Mouse (Mus musculus): ENCODE measurements around the gene Srsf1.
A peak's percentile ranks its signal among the peaks of the same experiment; 100 is the strongest.

Gene Srsf1

GRCm38 (mm10) chr11:88046944-88047794 is at the start of gene Srsf1:
Srsf1 (plus strand) TSS chr11:88047373.
- DNase-seq (ENCODE audit: low read depth, low spot score) = peak; percentile 97

GRCm38 (mm10) chr11:87999751-88000150 is 47.4 kb upstream of the Srsf1 start:
- no peak for DNase-seq (ENCODE audit: low read depth, low spot score)

- DNase-seq (ENCODE audit: low read depth, low spot score) = no peak
Observed at GRCm38 (mm10) chr11:88002738-88003137, 44.4 kb upstream of the Srsf1 start.

- DNase-seq (ENCODE audit: low read depth, low spot score) = no peak
Observed at GRCm38 (mm10) chr11:88004123-88004522, 43.0 kb upstream of the Srsf1 start.

- no peak for DNase-seq (ENCODE audit: low read depth, low spot score)
Observed at GRCm38 (mm10) chr11:88008641-88009040, 38.5 kb upstream of the Srsf1 start.

GRCm38 (mm10) chr11:88009542-88010190 is 37.5 kb upstream of the Srsf1 start:
- DNase-seq (ENCODE audit: low read depth, low spot score) = no peak

- DNase-seq (ENCODE audit: low read depth, low spot score) = no peak
Observed at GRCm38 (mm10) chr11:88011208-88011913, 35.8 kb upstream of the Srsf1 start.

- no peak for DNase-seq (ENCODE audit: low read depth, low spot score)
Observed at GRCm38 (mm10) chr11:88011914-88012419, 35.2 kb upstream of the Srsf1 start.

GRCm38 (mm10) chr11:88012621-88013244 is 34.4 kb upstream of the Srsf1 start:
- no peak for DNase-seq (ENCODE audit: low read depth, low spot score)

- DNase-seq (ENCODE audit: low read depth, low spot score) = no peak
Observed at GRCm38 (mm10) chr11:88013632-88014031, 33.5 kb upstream of the Srsf1 start.

GRCm38 (mm10) chr11:88015161-88015560 is 32.0 kb upstream of the Srsf1 start:
- DNase-seq (ENCODE audit: low read depth, low spot score) = no peak

- no peak for DNase-seq (ENCODE audit: low read depth, low spot score)
Observed at GRCm38 (mm10) chr11:88015795-88016194, 31.4 kb upstream of the Srsf1 start.

- DNase-seq (ENCODE audit: low read depth, low spot score) = no peak
Observed at GRCm38 (mm10) chr11:88023933-88024332, 23.2 kb upstream of the Srsf1 start.

GRCm38 (mm10) chr11:88027391-88028035 is 19.7 kb upstream of the Srsf1 start:
- no peak for DNase-seq (ENCODE audit: low read depth, low spot score)

- peak; percentile 47 for DNase-seq (ENCODE audit: low read depth, low spot score)
Observed at GRCm38 (mm10) chr11:88028193-88028684, 18.9 kb upstream of the Srsf1 start.

GRCm38 (mm10) chr11:88030219-88030618 is 17.0 kb upstream of the Srsf1 start:
- no peak for DNase-seq (ENCODE audit: low read depth, low spot score)

- DNase-seq (ENCODE audit: low read depth, low spot score) = no peak
Observed at GRCm38 (mm10) chr11:88030836-88031235, 16.3 kb upstream of the Srsf1 start.

- no peak for DNase-seq (ENCODE audit: low read depth, low spot score)
Observed at GRCm38 (mm10) chr11:88031753-88032152, 15.4 kb upstream of the Srsf1 start.

GRCm38 (mm10) chr11:88035970-88036369 is 11.2 kb upstream of the Srsf1 start:
- no peak for DNase-seq (ENCODE audit: low read depth, low spot score)

- DNase-seq (ENCODE audit: low read depth, low spot score) = no peak
Observed at GRCm38 (mm10) chr11:88036761-88037251, 10.4 kb upstream of the Srsf1 start.

GRCm38 (mm10) chr11:88037386-88037785 is 9.8 kb upstream of the Srsf1 start:
- DNase-seq (ENCODE audit: low read depth, low spot score) = no peak
